Mouse (Mus musculus) lung, postnatal 0 days (tissue): ENCODE measurements at regions not wholly inside any gene's neighbourhood (a gene's known extent, or its start where the extent isn't known, plus 50 kb on each side); places are given as distances from the start of the nearest gene placed in this dataset.

Experiments used
- CTCF ChIP-seq: IDR thresholded peaks from 2 replicates; pipeline ENCODE4 v1.5.1; 2016; ENCODE audit warnings: antibody characterized with exemption, mild to moderate bottlenecking
- EP300 ChIP-seq: IDR thresholded peaks from 2 replicates; pipeline ENCODE4 v1.6.1; 2016; ENCODE audit warnings: antibody characterized with exemption, mild to moderate bottlenecking, control low read depth

DNA sequence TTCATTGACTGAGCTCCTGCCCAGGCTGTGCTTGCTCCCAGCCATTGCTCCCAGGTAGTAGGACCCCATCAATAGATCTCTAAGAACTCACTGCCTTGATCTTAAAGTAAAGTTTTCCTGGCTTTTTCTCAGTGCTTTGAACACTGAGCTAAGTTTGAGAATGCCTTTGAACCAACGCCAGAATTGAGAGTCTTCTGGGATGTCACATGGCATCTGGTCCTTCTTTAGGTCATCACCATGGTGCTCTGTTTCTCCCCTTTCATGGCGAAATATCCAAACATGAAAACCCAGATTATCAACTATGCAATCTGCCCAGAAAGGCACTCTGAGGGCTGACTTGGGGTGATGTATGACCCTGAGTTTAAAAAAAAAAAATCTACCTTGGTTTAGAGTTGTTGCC lies 158.9 kb downstream of the Cartpt start:
- no peak for TF ChIP-seq EP300
- TF ChIP-seq CTCF, result no peak
